Mouse (Mus musculus) frontal cortex, postnatal 36 days (tissue): ENCODE measurements around the gene Sec14l4.

ENCODE experiments used
- DNase-seq, 2 experiments: peaks; one replicate each; pipeline ENCODE4 v3.0.0; 2022; ENCODE audit warnings: low spot score in 2 of 2

Sec14l4 gene

GRCm38 (mm10) chr11:4078267-4078933 is 47.1 kb downstream of the Sec14l4 start:
- DNase-seq, result no peak

DNA sequence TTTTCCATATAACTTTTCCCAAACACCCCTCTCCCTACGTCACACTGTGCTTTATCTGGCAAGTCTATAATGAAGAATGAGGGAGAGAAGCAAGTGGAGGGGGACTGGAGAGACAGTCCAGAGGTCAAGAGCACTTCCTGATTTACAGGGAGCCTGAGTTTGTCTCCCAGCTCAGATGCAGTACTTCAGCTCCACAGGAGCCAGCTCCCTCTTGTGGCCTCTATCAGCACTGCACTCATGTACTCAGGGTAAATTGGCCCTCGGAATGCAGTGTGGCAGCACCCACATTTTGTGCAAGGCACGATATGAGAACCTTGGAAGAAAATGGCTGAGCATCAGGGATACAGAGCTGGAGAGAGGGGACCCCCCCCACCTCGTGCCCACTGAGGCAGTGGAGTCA is 49.0 kb downstream of the Sec14l4 start:
- DNase-seq, result peak in 1 of 2 experiments; percentile 83

GRCm38 (mm10) chr11:4083316-4084078 is 52.2 kb downstream of the Sec14l4 start:
- DNase-seq, result peak in 1 of 2 experiments; percentile 83

- DNase-seq, result no peak
Measured at GRCm38 (mm10) chr11:4086246-4086645, 55.0 kb downstream of the Sec14l4 start.

DNA sequence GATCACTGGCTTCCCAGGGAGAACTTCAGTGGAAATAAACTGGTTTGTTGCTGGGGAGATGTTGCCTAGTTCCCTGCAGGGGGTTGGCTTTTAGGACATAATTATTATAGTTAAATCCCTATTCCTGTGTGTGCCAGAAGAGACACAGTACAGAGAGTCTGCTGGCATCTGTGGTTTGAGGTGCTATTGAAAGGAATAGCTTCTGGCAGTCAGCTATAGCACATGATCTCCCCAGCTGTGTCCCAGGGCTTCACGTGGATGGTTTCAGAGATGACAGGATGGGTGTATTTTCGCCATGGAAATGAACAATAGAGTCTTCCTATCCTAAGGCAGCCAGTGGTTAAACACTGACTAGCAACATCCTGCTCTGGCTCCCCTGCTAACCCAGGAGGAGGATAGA is 56.0 kb downstream of the Sec14l4 start:
- DNase-seq, result peak in 1 of 2 experiments; percentile 58

DNA sequence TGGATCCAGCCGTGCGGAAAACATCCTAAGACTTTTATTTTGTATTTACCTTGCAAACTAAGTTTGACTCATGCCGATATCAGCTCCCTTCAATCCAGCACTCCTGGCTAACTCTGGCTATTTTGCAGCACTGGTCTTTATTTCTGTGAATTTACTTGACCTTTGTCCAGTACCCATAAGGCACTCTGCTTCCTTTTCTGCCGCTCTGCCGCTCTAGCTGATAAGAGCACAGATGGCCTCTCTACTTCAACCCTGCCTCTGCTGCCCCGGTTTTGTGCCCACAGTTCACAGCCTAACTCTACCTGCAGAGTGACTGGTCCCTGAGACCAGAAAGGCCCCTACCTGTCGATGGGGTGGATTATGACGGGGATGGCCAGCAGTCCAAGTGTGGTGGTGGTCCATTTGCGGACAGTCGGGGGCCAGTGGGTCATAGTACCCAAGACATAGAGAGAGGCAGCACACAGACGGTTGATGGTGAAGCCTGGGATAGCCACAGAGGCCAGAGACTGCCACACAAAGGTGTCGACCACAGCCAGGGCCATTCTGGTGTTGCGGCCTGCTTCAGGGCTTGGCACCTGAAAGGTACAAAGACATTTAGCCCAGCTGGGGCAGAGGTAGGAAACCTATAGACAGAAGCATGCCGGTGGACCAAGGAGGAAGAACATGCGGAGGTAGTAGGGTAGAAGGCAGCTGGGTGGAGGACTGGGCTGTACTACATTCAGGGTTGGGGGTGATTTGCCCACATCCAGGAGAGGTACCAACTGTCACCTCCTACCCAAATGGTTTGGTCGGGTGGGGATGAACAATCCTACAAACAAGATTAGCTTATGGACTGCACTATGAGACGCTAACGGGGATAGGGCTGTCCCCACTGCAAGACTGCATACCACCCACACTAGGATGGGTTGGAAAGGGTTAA is 62.5 kb downstream of the Sec14l4 start:
- no peak for DNase-seq

GRCm38 (mm10) chr11:4094378-4095170 is 63.3 kb downstream of the Sec14l4 start:
- DNase-seq, result peak; percentile 78 to 81

GRCm38 (mm10) chr11:4095171-4096053 is 64.2 kb downstream of the Sec14l4 start, which contains the start of gene Mtfp1:
TSS of gene Mtfp1 (minus strand) at chr11:4095445.
- DNase-seq, result no peak

DNA sequence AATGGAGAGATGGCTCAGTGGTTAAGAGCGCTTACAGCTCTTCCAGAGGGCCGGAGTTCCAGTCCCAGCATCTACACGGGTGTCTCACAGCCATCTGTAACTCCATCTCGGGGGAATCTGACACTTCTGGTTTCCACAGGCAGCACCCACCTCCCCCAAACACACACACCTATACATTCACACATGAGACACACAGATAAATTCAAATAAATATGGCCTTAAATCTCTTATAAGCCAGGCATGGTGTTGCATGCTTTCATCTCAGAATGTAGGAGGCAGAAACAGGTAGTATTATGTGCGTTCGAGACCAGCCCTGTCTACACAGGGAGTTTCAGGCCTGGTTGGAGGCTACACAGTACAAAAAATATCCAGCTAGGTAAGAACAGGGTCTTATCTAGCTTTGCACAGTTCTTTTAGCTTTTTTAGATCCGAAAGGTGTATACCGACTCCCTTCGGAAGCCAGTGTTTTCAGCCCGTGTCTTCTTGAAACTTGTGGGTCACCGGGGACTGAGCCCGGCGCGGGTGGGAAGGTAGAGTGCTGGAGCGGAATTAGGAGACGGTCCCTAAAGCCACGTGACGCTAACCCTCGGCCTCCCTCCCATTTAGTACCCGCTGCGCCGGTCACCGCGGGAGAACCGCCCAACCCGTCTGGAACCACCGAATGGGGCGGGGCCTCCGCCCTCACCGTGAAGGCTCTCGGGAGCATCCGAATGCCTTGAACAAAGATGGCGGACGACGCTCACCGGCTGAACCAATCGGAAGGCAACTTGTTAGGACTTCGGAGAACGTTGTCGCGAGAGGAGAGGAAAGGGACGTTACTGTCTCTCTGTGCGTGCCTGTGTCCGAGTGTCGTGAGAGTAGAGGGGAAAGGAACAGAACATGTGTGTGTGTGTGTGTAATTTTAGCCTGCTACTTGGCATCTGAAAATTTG is 65.1 kb downstream of the Sec14l4 start:
- DNase-seq, result peak; percentile 98

DNA sequence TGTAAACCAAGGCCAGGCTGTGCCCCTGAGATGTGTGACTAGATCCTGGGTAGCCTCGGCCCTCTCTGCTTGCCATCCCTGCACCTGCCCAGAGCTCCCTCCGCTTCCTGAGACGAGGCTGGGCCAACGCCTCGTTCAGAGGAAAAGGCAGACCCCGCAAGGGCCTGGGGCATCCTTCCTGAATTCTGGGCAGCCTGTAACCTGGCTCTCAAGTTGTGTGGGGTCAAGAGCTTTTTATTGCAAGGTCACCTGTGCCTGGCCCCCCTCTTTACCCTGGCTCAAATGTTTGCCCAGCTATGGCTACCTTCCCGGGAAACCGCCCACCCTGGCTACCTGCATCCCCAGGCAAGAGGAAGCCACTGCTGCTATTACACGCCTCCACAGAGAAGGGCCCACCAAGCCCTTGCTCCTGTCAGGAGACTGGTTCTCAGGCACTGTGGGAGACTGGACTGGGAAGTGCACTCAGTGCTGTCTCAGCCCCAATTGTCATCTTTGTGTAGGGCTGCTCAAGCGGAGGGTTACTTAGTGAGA is 65.9 kb downstream of the Sec14l4 start:
- DNase-seq, result no peak
